Mouse (Mus musculus): ENCODE data around the gene Sptbn1.

DNA sequence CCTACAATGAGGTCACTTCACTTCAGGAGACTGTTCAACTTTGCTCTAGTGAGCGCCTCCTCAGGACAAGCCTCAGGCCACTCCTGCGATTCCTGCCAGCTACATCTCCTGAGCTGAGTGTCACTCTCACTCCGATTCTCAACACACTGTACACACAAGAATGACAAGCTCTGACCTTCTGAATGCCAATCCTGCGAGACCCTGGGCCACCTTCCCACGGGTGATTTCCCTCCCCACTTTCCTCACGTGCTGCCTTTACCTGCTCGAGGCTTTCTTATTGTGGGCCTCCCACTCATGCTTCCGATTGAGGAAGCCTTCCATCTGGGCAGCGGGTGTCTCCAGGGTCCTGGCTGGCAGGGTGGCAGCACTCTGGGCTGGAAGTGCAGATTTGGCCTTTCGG is 163.8 kb downstream of the Sptbn1 start:
- TF ChIP-seq CTCF (IDR thresholded peaks at IDR 0.05; ENCODE audit: low read depth) (no peak), EP300 (IDR thresholded peaks at IDR 0.05; ENCODE audit: low read depth) (no peak)
